Mouse (Mus musculus) MEL (cell line): ENCODE results near the gene Ccdc185.

Experiments used
- BHLHE40 ChIP-seq: IDR thresholded peaks from 2 replicates; pipeline ENCODE4 v1.6.1; 2012; ENCODE audit warnings: low read depth, mild to moderate bottlenecking, inconsistent platforms, low read length, improper control_type of control experiment, borderline replicate concordance
- CTCF ChIP-seq, 3 experiments: IDR thresholded peaks in 2 of 3; conservative IDR thresholded peaks in 1 of 3; 2 replicates each; pipeline ENCODE4 v1.5.1; 2011 to 2012; ENCODE audit warnings: low read length in 3 of 3, low read depth in 2 of 3, mild to moderate bottlenecking in 2 of 3, improper control_type of control experiment in 1 of 3, inconsistent platforms in 1 of 3, mixed read lengths in 1 of 3, moderate library complexity in 1 of 3; ENCODE audit not compliant: control insufficient read depth in 1 of 3, insufficient read depth in 1 of 3, poor library complexity in 1 of 3, severe bottlenecking in 1 of 3
- EP300 ChIP-seq, 2 experiments: IDR thresholded peaks; 2 replicates each; pipeline ENCODE4 v1.6.1; 2011; ENCODE audit warnings: improper control_type of control experiment in 2 of 2, low read length in 2 of 2, low read depth in 1 of 2, mild to moderate bottlenecking in 1 of 2
- GATA1 ChIP-seq: IDR thresholded peaks from 2 replicates; pipeline ENCODE4 v1.6.1; 2011; ENCODE audit warnings: low read depth, low read length, improper control_type of control experiment
- MAFK ChIP-seq: IDR thresholded peaks from 2 replicates; pipeline ENCODE4 v1.6.1; 2011; ENCODE audit warnings: low read depth, mild to moderate bottlenecking, low read length, improper control_type of control experiment, borderline replicate concordance
- POLR2A ChIP-seq, 2 experiments: IDR thresholded peaks; 2 replicates each; pipeline ENCODE4 v1.6.1; 2011 to 2012; ENCODE audit warnings: low read length in 2 of 2, mild to moderate bottlenecking in 2 of 2, control low read depth in 1 of 2, improper control_type of control experiment in 1 of 2, low read depth in 1 of 2, moderate library complexity in 1 of 2; ENCODE audit not compliant: control insufficient read depth in 1 of 2, insufficient read depth in 1 of 2, poor library complexity in 1 of 2
- TAL1 ChIP-seq: IDR thresholded peaks from 2 replicates; pipeline ENCODE4 v1.6.1; 2012; ENCODE audit warnings: mild to moderate bottlenecking, inconsistent platforms, low read length, moderate library complexity, mixed read lengths
- USF1 ChIP-seq: IDR thresholded peaks from 2 replicates; pipeline ENCODE4 v1.6.1; 2014; ENCODE audit warnings: low read depth, mild to moderate bottlenecking, inconsistent platforms, low read length, improper control_type of control experiment, moderate library complexity
- ZKSCAN1 ChIP-seq: IDR thresholded peaks from 2 replicates; pipeline ENCODE4 v1.6.1; 2012; ENCODE audit warnings: low read depth, mild to moderate bottlenecking, inconsistent platforms, low read length, improper control_type of control experiment, moderate library complexity

- TF ChIP-seq CTCF (IDR thresholded peaks at IDR 0.05 in 2 of 3, conservative IDR thresholded peaks at IDR 0.05 in 1 of 3; ENCODE audit: control insufficient read depth in 1 of 3, insufficient read depth in 1 of 3, low read depth in 2 of 3, low read length in 3 of 3, poor library complexity in 1 of 3, severe bottlenecking in 1 of 3) (no peak), USF1 (no peak), EP300 (IDR thresholded peaks at IDR 0.05; ENCODE audit: low read depth in 1 of 2, low read length in 2 of 2) (no peak), POLR2A (IDR thresholded peaks at IDR 0.05; ENCODE audit: control insufficient read depth in 1 of 2, insufficient read depth in 1 of 2, low read depth in 1 of 2, low read length in 2 of 2, poor library complexity in 1 of 2) (no peak), GATA1 (no peak), BHLHE40 (no peak), MAFK (no peak), ZKSCAN1 (no peak), TAL1 (no peak)
Observed at GRCm38 (mm10) chr1:182754865-182755264, 5.9 kb upstream of the Ccdc185 start.
